Mouse (Mus musculus) stomach, embryonic 15.5 days (tissue): Measurements from ENCODE around the gene Nepn. TPM values are rescaled to one million over a fixed set of nuclear protein-coding genes. Genes with fewer than 3 reads are reported as not detected.

Experiments
- ATAC-seq: fragments of 200-750 bp; cut with Nextera tagmentation; 2 replicates; pipeline ENCODE4 v1.8.0; 2017; ENCODE audit warnings: low read depth, moderate number of reproducible peaks, moderate TSS enrichment; ENCODE audit not compliant: insufficient read depth, low FRiP score
- H3K27ac ChIP-seq: fragments of 300-500 bp; sonication (generic); 2 replicates; pipeline ENCODE4 v1.5.1; 2015; ENCODE audit warnings: mild to moderate bottlenecking, inconsistent platforms
- H3K27me3 ChIP-seq: fragments of 300-500 bp; sonication (generic); replicated peaks from 2 replicates; pipeline ENCODE4 v1.6.1; 2015; ENCODE audit warnings: inconsistent platforms
- H3K36me3 ChIP-seq: fragments of 300-500 bp; sonication (generic); 2 replicates; pipeline ENCODE4 v1.6.1; 2015; ENCODE audit warnings: inconsistent platforms
- H3K4me1 ChIP-seq: fragments of 300-500 bp; sonication (generic); 2 replicates; pipeline ENCODE4 v1.6.1; 2015; ENCODE audit warnings: inconsistent platforms
- H3K4me2 ChIP-seq: fragments of 300-500 bp; sonication (generic); 2 replicates; pipeline ENCODE4 v1.6.1; 2015; ENCODE audit warnings: mild to moderate bottlenecking, inconsistent platforms
- H3K4me3 ChIP-seq: fragments of 300-500 bp; sonication (generic); replicated peaks from 2 replicates; pipeline ENCODE4 v1.5.1; 2015; ENCODE audit warnings: inconsistent platforms
- H3K9ac ChIP-seq: fragments of 300-500 bp; sonication (generic); 2 replicates; pipeline ENCODE4 v1.6.1; 2015; ENCODE audit warnings: inconsistent platforms
- H3K9me3 ChIP-seq: fragments of 300-500 bp; sonication (generic); 2 replicates; pipeline ENCODE4 v1.6.1; 2016; ENCODE audit warnings: inconsistent platforms
- WGBS: fragments of 180-500 bp; shearing (Covaris S2); methylation state at CpG from one replicate; pipeline ENCODE4 v1.1.7; 2015; 5-methylcytosine and 5-hydroxymethylcytosine counted together
- polyA plus RNA-seq: library from polyadenylated mRNA; unstranded; fragments of >200 nt; fragmentation: Nextera tagmentation; extraction: Ambion mirVana; gene quantifications from 2 replicates; pipeline ENCODE4 v1.2.1, GENCODE M21; 2015

Gene Nepn
- polyA plus RNA-seq, 1 experiment from 2014 or later: 15.5 TPM

GRCm38 (mm10) chr10:52381845-52382591 lies 6.8 kb upstream of the Nepn start, which contains the start of gene Gopc:
TSS of gene Gopc (minus strand) at chr10:52382124.
- H3K4me2 ChIP-seq: peak within 1 kb of the TSS; percentile 77
- peak within 1 kb of the TSS; percentile 98 for H3K27ac ChIP-seq
- H3K27me3 ChIP-seq: no peaks in the 10 kb centered on the region
- peak within 1 kb of the TSS; percentile 91 for H3K4me3 ChIP-seq
- ATAC-seq: peak; percentile 97
- under 1% methylated on average over 68 of the region's 71 CpGs for WGBS
- no peaks in the 10 kb centered on the region for H3K36me3 ChIP-seq
- H3K4me1 ChIP-seq: no peaks in the 10 kb centered on the region
- H3K9me3 ChIP-seq: no peaks in the 10 kb centered on the region
- peak within 1 kb of the TSS; percentile 90 for H3K9ac ChIP-seq

DNA sequence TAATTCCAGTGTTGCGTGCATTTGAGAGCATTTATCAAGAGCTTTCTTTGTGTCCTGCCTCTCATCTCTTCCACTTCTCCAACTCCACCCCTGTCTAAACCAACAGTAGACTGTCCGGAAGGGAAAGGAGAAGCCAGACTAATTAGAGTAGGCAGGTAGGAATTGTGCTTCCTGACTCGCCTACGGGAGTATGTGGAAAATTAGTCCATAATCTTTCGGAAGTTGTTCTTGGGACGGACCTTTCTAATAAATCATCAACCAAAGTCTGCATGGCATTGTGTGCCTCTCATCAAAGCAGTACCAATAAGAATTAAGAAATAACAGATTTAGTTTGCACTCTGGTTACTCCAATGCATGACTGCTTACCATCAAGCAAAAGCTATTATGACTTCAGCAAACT lies 5.8 kb upstream of the Nepn start:
- Histone ChIP-seq H3K4me3 (peak overlapping the region; percentile 91), H3K9ac (no peak overlapping the region), H3K9me3 (no peaks in the 10 kb centered on the region), H3K4me1 (no peaks in the 10 kb centered on the region), H3K36me3 (no peaks in the 10 kb centered on the region), H3K4me2 (peak overlapping the region; percentile 61), H3K27ac (peak overlapping the region; percentile 98; the same call in 1 of the 2 replicates), H3K27me3 (no peaks in the 10 kb centered on the region)
- WGBS: 71% methylated on average over 6 of the region's 6 CpGs
- ATAC-seq: no peak

DNA sequence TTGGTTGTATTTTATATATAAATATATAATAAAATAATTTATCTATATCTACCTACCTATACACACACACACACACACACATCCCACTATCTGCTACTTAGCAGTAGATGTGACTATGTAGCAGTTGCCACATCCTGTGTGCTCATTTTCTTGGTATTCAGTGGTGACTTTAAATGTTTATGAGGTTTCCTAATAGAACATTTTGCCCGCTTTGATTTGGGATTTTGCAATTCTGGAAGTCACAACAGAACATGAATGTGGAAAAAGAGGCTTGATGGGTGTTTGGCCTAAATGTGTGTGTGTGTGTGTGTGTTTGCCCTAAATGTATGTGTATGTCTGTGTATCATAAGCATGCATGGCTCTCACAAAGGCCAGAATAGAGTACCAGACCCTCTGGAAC lies 5.2 kb upstream of the Nepn start:
- no peaks in the 10 kb centered on the region for H3K27me3 ChIP-seq
- no peaks in the 10 kb centered on the region for H3K36me3 ChIP-seq
- H3K4me3 ChIP-seq: no peak overlapping the region
- 82% methylated on average over 1 of the region's 1 CpGs for WGBS
- ATAC-seq: no peak
- no peaks in the 10 kb centered on the region for H3K9me3 ChIP-seq
- no peaks in the 10 kb centered on the region for H3K4me1 ChIP-seq
- H3K27ac ChIP-seq: no peak overlapping the region
- H3K9ac ChIP-seq: no peak overlapping the region
- H3K4me2 ChIP-seq: no peak overlapping the region

GRCm38 (mm10) chr10:52384823-52385610 lies 3.8 kb upstream of the Nepn start:
- ATAC-seq: no peak
- H3K36me3 ChIP-seq: no peaks in the 10 kb centered on the region
- no peaks in the 10 kb centered on the region for H3K4me1 ChIP-seq
- no peak overlapping the region for H3K4me2 ChIP-seq
- 44% methylated on average over 8 of the region's 8 CpGs for WGBS
- H3K9ac ChIP-seq: no peak overlapping the region
- no peaks in the 10 kb centered on the region for H3K27me3 ChIP-seq
- H3K4me3 ChIP-seq: no peak overlapping the region
- H3K9me3 ChIP-seq: no peaks in the 10 kb centered on the region
- H3K27ac ChIP-seq: no peak overlapping the region

- H3K9me3 ChIP-seq: no peaks in the 10 kb centered on the region
These were observed 1.6 kb upstream of the Nepn start for GRCm38 (mm10) chr10:52387192-52387591.

DNA sequence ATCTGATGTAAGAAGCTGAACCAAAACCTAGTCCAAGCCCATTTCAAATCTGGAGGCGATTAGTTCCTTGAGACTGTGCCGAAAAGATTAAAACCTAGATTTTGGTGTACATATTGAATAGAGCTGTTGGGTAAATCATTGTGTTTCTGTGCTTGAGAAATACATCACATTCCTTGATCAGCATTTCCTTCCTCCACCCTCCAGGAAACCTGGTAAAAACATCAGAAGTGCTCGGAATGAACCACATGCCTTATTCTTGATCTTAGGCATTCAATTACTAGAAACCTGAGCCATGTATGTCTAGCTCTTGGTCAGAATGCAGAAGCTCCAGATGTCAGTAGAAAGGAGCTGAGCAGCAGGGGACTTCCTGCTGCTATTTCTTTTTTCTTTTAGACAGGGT lies 666 bp downstream of the Nepn start:
- H3K27ac ChIP-seq: no peak overlapping the region
- no peaks in the 10 kb centered on the region for H3K4me1 ChIP-seq
- no peaks in the 10 kb centered on the region for H3K9me3 ChIP-seq
- H3K36me3 ChIP-seq: no peaks in the 10 kb centered on the region
- 77% methylated on average over 3 of the region's 3 CpGs for WGBS
- H3K4me2 ChIP-seq: no peak overlapping the region
- H3K9ac ChIP-seq: no peak overlapping the region
- ATAC-seq: no peak
- no peaks in the 10 kb centered on the region for H3K27me3 ChIP-seq
- H3K4me3 ChIP-seq: no peak overlapping the region

More at GRCm38 (mm10) chr10:52387192-52387591, 1.6 kb upstream of the Nepn start:
- WGBS: 44% methylated on average over 4 of the region's 4 CpGs
- Histone ChIP-seq H3K36me3 (no peaks in the 10 kb centered on the region), H3K27ac (no peak overlapping the region), H3K9ac (no peak overlapping the region), H3K4me1 (no peaks in the 10 kb centered on the region), H3K27me3 (no peaks in the 10 kb centered on the region), H3K4me2 (no peak overlapping the region), H3K4me3 (no peak overlapping the region)
- no peak for ATAC-seq

DNA sequence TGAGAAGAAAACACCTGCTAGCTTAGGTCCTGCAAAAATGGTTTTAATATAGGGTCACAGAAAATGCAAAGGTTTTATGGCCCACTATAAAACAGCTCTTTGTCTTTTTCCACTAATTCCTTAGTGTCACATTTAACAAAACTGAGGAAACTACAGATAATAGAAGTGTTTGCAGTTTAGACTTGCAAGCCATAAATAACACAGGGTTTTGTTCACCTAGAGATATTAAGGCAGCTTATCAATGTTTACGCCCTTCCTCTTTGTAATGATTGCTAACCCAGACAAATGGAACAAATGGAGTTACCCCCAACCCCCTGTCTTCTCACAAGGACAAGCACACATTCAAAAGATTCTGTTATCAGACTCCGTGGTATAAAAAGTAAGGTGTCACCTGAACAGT lies 2.4 kb downstream of the Nepn start:
- Histone ChIP-seq H3K4me1 (no peaks in the 10 kb centered on the region), H3K27me3 (no peaks in the 10 kb centered on the region), H3K9ac (no peak overlapping the region), H3K36me3 (no peaks in the 10 kb centered on the region), H3K9me3 (no peaks in the 10 kb centered on the region), H3K27ac (no peak overlapping the region), H3K4me2 (no peak overlapping the region), H3K4me3 (no peak overlapping the region)
- ATAC-seq: no peak
- 50% methylated on average over 2 of the region's 2 CpGs for WGBS

DNA sequence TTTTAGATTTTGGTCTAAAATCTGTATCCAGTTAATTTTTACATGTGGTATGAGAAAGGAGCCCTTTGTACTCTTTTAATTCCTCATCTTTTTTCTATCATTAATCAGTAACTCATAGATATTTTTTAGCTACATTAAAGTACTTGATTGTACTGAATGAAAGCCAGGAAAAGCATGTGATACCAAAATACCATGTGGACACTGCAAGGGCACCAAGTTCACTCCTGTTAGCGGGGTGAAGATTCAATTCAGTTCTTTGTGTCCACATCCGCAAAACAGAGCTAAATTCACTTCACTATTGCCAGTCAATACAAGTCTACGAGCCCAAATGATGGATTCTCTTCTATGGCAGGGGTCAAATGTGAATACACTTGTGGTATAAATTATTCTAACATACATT lies 7.9 kb downstream of the Nepn start:
- WGBS: 75% methylated on average over 3 of the region's 3 CpGs
- ATAC-seq: no peak

DNA sequence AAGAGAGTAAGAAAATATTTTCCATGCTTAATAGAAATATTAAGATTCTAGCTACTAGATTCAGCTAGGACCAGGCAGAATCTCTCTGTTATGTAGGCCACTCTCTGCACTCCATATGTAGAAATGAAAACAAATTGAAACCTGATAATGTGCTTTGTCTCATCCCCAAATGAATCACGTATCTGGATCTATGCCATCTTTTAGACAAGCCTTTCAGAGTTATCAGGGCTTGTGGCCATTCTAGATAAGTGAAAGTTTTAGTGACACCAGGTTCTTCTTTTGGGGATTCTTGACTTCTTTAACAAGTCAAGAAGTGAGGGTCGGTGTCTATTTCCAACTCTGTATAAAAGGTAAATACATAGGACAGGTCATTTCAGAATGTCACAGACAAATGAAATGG lies 9.9 kb downstream of the Nepn start:
- no peaks in the 10 kb centered on the region for H3K9me3 ChIP-seq
- no peak overlapping the region for H3K4me2 ChIP-seq
- WGBS: 70% methylated on average over 2 of the region's 2 CpGs
- ATAC-seq: no peak
- no peak overlapping the region for H3K27ac ChIP-seq
- no peak overlapping the region for H3K9ac ChIP-seq
- H3K27me3 ChIP-seq: no peaks in the 10 kb centered on the region
- H3K36me3 ChIP-seq: no peaks in the 10 kb centered on the region
- no peak overlapping the region for H3K4me3 ChIP-seq
- H3K4me1 ChIP-seq: no peaks in the 10 kb centered on the region

More for the DNA sequence above, 7.9 kb downstream of the Nepn start:
- H3K36me3 ChIP-seq: no peaks in the 10 kb centered on the region
- H3K9me3 ChIP-seq: no peaks in the 10 kb centered on the region
- no peaks in the 10 kb centered on the region for H3K27me3 ChIP-seq
- H3K4me3 ChIP-seq: no peak overlapping the region
- H3K27ac ChIP-seq: no peak overlapping the region
- H3K9ac ChIP-seq: no peak overlapping the region
- no peak overlapping the region for H3K4me2 ChIP-seq
- no peaks in the 10 kb centered on the region for H3K4me1 ChIP-seq

GRCm38 (mm10) chr10:52399722-52400121 lies 10.9 kb downstream of the Nepn start:
- Histone ChIP-seq H3K4me3 (no peak overlapping the region), H3K9ac (no peak overlapping the region), H3K27me3 (no peaks in the 10 kb centered on the region), H3K27ac (no peak overlapping the region), H3K4me2 (no peak overlapping the region), H3K4me1 (no peaks in the 10 kb centered on the region), H3K36me3 (no peaks in the 10 kb centered on the region), H3K9me3 (no peaks in the 10 kb centered on the region)
- ATAC-seq: no peak
- WGBS: 58% methylated on average over 3 of the region's 3 CpGs

DNA sequence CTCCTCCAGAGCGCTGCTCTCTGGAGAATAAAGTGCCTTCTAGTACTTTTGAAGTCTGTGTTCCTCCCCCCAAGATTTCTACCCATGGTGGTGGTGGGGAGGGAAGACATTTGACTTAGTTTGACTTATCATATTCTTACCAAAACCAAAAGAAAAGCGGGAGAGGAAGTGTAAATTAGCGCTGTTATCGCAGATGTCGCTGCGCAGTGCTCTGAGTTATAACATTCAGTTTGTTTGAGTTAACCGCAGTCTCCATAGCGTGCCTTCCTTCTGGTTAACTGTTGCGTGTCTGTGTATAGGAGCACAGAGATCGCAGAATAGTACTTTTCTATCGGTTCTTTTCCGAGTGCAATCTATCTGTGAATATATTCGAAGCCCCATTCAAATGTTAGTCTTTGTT lies 16.4 kb downstream of the Nepn start:
- no peaks in the 10 kb centered on the region for H3K9me3 ChIP-seq
- no peak overlapping the region for H3K27ac ChIP-seq
- no peak overlapping the region for H3K4me3 ChIP-seq
- H3K36me3 ChIP-seq: no peaks in the 10 kb centered on the region
- no peak overlapping the region for H3K9ac ChIP-seq
- no peak for ATAC-seq
- no peaks in the 10 kb centered on the region for H3K4me1 ChIP-seq
- H3K27me3 ChIP-seq: no peaks in the 10 kb centered on the region
- no peak overlapping the region for H3K4me2 ChIP-seq
- 83% methylated on average over 13 of the region's 13 CpGs for WGBS

GRCm38 (mm10) chr10:52407526-52407925 lies 18.8 kb downstream of the Nepn start:
- Histone ChIP-seq H3K4me2 (no peak overlapping the region), H3K9ac (no peak overlapping the region), H3K27ac (no peak overlapping the region), H3K36me3 (no peaks in the 10 kb centered on the region), H3K4me1 (no peaks in the 10 kb centered on the region), H3K27me3 (no peaks in the 10 kb centered on the region), H3K4me3 (no peak overlapping the region), H3K9me3 (no peaks in the 10 kb centered on the region)
- 83% methylated on average over 2 of the region's 2 CpGs for WGBS
- no peak for ATAC-seq
